Mouse (Mus musculus) CD8-positive naive resting alpha-beta T cell, adult 2 months (primary cell): ENCODE data around the gene Kcnk4.

Source experiments
- DNase-seq, 2 experiments: peaks; one replicate each; pipeline ENCODE4 v3.0.0; 2022; ENCODE audit warnings: low read depth in 2 of 2, low spot score in 2 of 2

Kcnk4 gene

GRCm38 (mm10) chr19:6937541-6938465 is 3.5 kb upstream of the Kcnk4 start:
- DNase-seq = no peak

- DNase-seq = peak in 1 of 2 experiments; percentile 45
These were observed 2.0 kb upstream of the Kcnk4 start for GRCm38 (mm10) chr19:6936299-6936698.

GRCm38 (mm10) chr19:6933436-6934194 is 700 bp downstream of the Kcnk4 start:
- no peak for DNase-seq

GRCm38 (mm10) chr19:6933102-6933435 is 1.2 kb downstream of the Kcnk4 start:
- DNase-seq = no peak

GRCm38 (mm10) chr19:6932018-6932417 is 2.3 kb downstream of the Kcnk4 start:
- DNase-seq = no peak

- DNase-seq = no peak
These were observed 3.3 kb downstream of the Kcnk4 start for GRCm38 (mm10) chr19:6931002-6931401.

GRCm38 (mm10) chr19:6928080-6928479 is 6.2 kb downstream of the Kcnk4 start:
- DNase-seq = no peak

GRCm38 (mm10) chr19:6926559-6927255 is 7.6 kb downstream of the Kcnk4 start:
- DNase-seq = no peak

GRCm38 (mm10) chr19:6925611-6926329 is 8.5 kb downstream of the Kcnk4 start:
- no peak for DNase-seq

- no peak for DNase-seq
These were observed 9.1 kb downstream of the Kcnk4 start, which contains the start of gene Catsperz for GRCm38 (mm10) chr19:6925307-6925573. TSS of gene Catsperz (minus strand) at chr19:6925380.

- DNase-seq = peak; percentile 77 to 89
These were observed 9.6 kb downstream of the Kcnk4 start for GRCm38 (mm10) chr19:6924461-6925306.

- no peak for DNase-seq
These were observed 11.2 kb downstream of the Kcnk4 start for GRCm38 (mm10) chr19:6922901-6923735.

GRCm38 (mm10) chr19:6921647-6922567 is 12.4 kb downstream of the Kcnk4 start, which contains the start of gene Esrra:
TSS of gene Esrra (minus strand) at chr19:6921813.
- peak; percentile 100 for DNase-seq

- peak in 1 of 2 experiments; percentile 32 for DNase-seq
These were observed 13.3 kb downstream of the Kcnk4 start for GRCm38 (mm10) chr19:6920741-6921636.

GRCm38 (mm10) chr19:6919876-6920740 is 14.2 kb downstream of the Kcnk4 start:
- no peak for DNase-seq

- no peak for DNase-seq
These were observed 14.9 kb downstream of the Kcnk4 start for GRCm38 (mm10) chr19:6919431-6919830.
